Mouse (Mus musculus) stomach, embryonic 16.5 days (tissue): ENCODE measurements around the gene Angptl8. TPM values are rescaled to one million over a fixed set of nuclear protein-coding genes. Genes with fewer than 3 reads are reported as not detected.

Source experiments
- ATAC-seq: fragments of 200-750 bp; cut with Nextera tagmentation; 2 replicates; pipeline ENCODE4 v1.8.0; 2017; ENCODE audit warnings: moderate number of reproducible peaks, moderate TSS enrichment; ENCODE audit not compliant: insufficient read depth, low FRiP score
- H3K27ac ChIP-seq: fragments of 300-500 bp; sonication (generic); 2 replicates; pipeline ENCODE4 v1.5.1; 2014; ENCODE audit warnings: low read length
- H3K27me3 ChIP-seq: fragments of 300-500 bp; sonication (generic); 2 replicates; pipeline ENCODE4 v1.6.1; 2014; ENCODE audit warnings: low read length, control low read depth, mixed read lengths; ENCODE audit not compliant: control insufficient read depth, insufficient read depth
- H3K36me3 ChIP-seq: fragments of 300-500 bp; sonication (generic); 2 replicates; pipeline ENCODE4 v1.6.1; 2014; ENCODE audit warnings: low read length; ENCODE audit not compliant: control insufficient read depth, insufficient read depth
- H3K4me1 ChIP-seq: fragments of 300-500 bp; sonication (generic); 2 replicates; pipeline ENCODE4 v1.6.1; 2014; ENCODE audit warnings: low read length, control low read depth, mixed read lengths; ENCODE audit not compliant: control insufficient read depth, insufficient read depth
- H3K4me2 ChIP-seq: fragments of 300-500 bp; sonication (generic); 2 replicates; pipeline ENCODE4 v1.6.1; 2014; ENCODE audit warnings: low read depth, low read length, mixed read lengths
- H3K4me3 ChIP-seq: fragments of 300-500 bp; sonication (generic); replicated peaks from 2 replicates; pipeline ENCODE4 v1.5.1; 2014; ENCODE audit warnings: mild to moderate bottlenecking, low read length
- H3K9ac ChIP-seq: fragments of 300-500 bp; sonication (generic); 2 replicates; pipeline ENCODE4 v1.6.1; 2014; ENCODE audit warnings: low read length
- H3K9me3 ChIP-seq: fragments of 300-500 bp; sonication (generic); replicated peaks from 2 replicates; pipeline ENCODE4 v1.6.1; 2016; ENCODE audit warnings: low read length, control low read depth; ENCODE audit not compliant: control insufficient read depth
- WGBS: fragments of 180-500 bp; shearing (Covaris S2); extraction: QIAGEN DNeasy Blood & Tissue Kit; methylation state at CpG from one replicate; pipeline ENCODE4 v1.1.7; 2014; 5-methylcytosine and 5-hydroxymethylcytosine counted together
- polyA plus RNA-seq: library from polyadenylated mRNA; unstranded; fragments of >200 nt; fragmentation: Nextera tagmentation; extraction: Ambion mirVana; gene quantifications from 2 replicates; pipeline ENCODE4 v1.2.1, GENCODE M21; 2015

Gene Angptl8
- polyA plus RNA-seq, 1 experiment from 2014 or later: 6.4 TPM

DNA sequence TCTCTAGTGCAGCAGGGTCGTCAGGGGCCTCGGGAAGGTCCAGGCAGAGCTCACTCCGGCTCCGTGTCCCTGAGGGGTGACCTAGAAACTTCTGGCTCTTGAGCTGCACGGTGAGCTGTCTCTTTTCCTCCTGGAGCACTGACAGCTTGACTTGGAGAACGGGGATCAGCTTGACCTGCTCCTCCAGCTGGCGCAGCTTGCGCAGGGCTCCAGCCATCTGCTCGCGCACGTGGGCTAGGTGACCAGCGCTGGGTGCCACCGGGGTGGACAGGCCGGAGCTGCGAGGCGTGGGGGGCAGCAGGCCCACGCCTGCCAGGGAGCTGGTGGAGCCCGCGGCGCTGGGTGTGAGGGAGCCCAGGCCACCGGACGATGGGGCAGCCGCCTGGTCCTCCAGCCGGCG is 40.4 kb upstream of the Angptl8 start:
- 93% methylated on average over 25 of the region's 25 CpGs for WGBS
- ATAC-seq: no peak

DNA sequence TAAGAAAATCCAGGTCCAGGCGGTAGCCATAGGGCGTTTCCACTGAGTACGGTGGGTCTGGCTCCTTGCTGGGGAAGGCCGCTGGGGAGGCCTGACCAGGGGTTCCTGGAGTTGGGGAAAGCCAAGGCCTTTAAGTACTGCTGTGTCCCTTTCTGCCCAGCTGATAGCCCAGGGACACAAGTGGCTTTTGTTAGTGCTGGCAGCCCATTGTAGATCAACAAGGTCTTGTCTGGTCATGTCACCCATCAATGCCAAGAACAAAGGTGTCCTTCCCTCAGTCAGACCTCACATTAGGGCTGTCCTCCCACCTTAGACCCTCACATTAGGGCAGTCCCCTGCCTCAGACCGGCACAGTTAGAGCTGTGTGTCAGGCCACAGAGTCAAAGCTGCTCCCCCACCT is 39.7 kb upstream of the Angptl8 start:
- H3K9ac ChIP-seq: peak overlapping the region; percentile 94
- ATAC-seq: no peak
- H3K9me3 ChIP-seq: no peaks in the 10 kb centered on the region
- H3K27me3 ChIP-seq: no peaks in the 10 kb centered on the region
- 72% methylated on average over 5 of the region's 5 CpGs for WGBS
- peaks cover 40% of the 10 kb centered on the region for H3K4me1 ChIP-seq
- 0 out of 2 replicates have a peak overlapping the region, but pooled peaks have one; percentile 83 for H3K4me3 ChIP-seq
- peaks cover 10% of the 10 kb centered on the region for H3K36me3 ChIP-seq
- no peak overlapping the region for H3K27ac ChIP-seq
- H3K4me2 ChIP-seq: peak overlapping the region; percentile 64; the same call in 1 of the 2 replicates

More for the DNA sequence above, 40.4 kb upstream of the Angptl8 start:
- Histone ChIP-seq H3K4me2 (no peak overlapping the region), H3K36me3 (peaks cover 10% of the 10 kb centered on the region), H3K4me1 (peaks cover 40% of the 10 kb centered on the region), H3K9me3 (no peaks in the 10 kb centered on the region), H3K4me3 (no peak overlapping the region), H3K9ac (no peak overlapping the region), H3K27ac (no peak overlapping the region), H3K27me3 (no peaks in the 10 kb centered on the region)

DNA sequence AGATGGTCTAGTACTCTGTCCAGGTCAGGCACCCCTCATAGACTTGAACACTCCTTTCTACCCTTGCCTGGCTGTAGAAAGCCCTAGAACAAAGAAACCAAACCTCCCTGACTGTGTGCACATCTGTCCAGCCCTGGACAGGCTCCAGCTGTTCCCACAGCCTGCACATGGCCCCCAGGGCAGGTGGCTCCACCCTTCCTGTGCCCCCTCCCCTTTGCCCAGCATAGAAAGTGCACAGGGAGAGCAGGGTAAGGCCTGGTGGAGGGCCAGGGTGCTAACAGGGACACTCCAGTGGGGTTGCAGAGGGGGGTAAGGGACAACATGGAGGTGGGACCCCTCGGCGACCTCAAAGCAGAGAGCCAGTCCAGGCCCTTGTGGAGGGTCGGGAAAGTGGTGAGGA is 39.1 kb upstream of the Angptl8 start:
- 30% methylated on average over 3 of the region's 3 CpGs for WGBS
- ATAC-seq: no peak
- Histone ChIP-seq H3K9me3 (no peaks in the 10 kb centered on the region), H3K4me2 (peak overlapping the region; percentile 64), H3K27ac (peak overlapping the region; percentile 60), H3K4me3 (peak overlapping the region; percentile 83), H3K27me3 (no peaks in the 10 kb centered on the region), H3K4me1 (peaks cover 40% of the 10 kb centered on the region), H3K9ac (peak overlapping the region; percentile 94), H3K36me3 (peaks cover 14% of the 10 kb centered on the region)

DNA sequence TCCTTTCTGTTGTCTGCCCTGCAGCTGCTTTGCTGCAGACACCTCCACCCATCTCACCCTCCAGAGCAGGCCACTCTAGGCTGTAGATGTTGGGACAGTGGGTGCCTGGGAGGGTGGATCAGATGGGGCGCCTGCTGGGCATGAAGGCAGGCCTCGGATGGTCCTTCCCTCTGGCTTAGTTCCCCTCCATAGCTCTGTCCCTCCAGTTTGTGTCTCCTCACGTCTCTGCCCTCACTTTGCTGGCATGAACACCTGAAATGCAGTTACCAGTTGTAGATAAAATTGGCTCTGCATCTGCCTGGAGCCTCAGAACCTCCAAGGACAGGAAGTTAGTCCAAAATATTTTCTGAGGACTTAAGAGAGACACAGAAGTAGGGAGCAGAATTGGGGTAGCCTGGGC is 38.4 kb upstream of the Angptl8 start:
- Histone ChIP-seq H3K9me3 (no peaks in the 10 kb centered on the region), H3K4me2 (peak overlapping the region; percentile 64), H3K9ac (peak overlapping the region; percentile 94), H3K27me3 (no peaks in the 10 kb centered on the region), H3K27ac (peak overlapping the region; percentile 94), H3K4me3 (peak overlapping the region; percentile 83), H3K4me1 (peaks cover 35% of the 10 kb centered on the region), H3K36me3 (peaks cover 14% of the 10 kb centered on the region)
- 58% methylated on average over 3 of the region's 3 CpGs for WGBS
- no peak for ATAC-seq

DNA sequence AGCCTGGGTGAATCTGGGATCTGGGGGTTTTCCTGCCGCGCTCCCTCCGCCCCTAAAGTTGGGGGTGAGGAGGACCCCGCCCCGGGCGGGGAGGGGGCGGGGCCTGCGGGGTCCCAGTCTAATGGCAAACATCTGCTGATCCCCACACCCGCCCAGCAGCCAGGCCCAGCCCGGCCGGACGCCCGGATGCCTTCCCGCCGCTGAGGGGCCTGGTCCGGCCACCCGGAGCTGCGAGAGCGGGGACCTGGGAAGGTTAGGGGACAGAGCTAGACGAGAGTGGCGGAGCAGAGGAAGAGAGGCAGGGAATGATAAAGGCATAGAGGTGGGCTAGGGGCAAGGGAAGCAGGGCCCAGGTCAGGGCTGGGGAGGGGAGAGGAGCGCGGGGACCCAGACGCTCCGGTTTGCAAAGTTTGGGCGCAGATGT is 37.4 kb upstream of the Angptl8 start:
- H3K4me1 ChIP-seq: peaks cover 25% of the 10 kb centered on the region
- peak overlapping the region; percentile 94 for H3K9ac ChIP-seq
- H3K9me3 ChIP-seq: no peaks in the 10 kb centered on the region
- 0% methylated on average over 26 of the region's 26 CpGs for WGBS
- H3K36me3 ChIP-seq: peaks cover 14% of the 10 kb centered on the region
- peak overlapping the region; percentile 94 for H3K27ac ChIP-seq
- no peaks in the 10 kb centered on the region for H3K27me3 ChIP-seq
- ATAC-seq: peak; percentile 71
- H3K4me2 ChIP-seq: peak overlapping the region; percentile 64
- peak overlapping the region; percentile 83 for H3K4me3 ChIP-seq

DNA sequence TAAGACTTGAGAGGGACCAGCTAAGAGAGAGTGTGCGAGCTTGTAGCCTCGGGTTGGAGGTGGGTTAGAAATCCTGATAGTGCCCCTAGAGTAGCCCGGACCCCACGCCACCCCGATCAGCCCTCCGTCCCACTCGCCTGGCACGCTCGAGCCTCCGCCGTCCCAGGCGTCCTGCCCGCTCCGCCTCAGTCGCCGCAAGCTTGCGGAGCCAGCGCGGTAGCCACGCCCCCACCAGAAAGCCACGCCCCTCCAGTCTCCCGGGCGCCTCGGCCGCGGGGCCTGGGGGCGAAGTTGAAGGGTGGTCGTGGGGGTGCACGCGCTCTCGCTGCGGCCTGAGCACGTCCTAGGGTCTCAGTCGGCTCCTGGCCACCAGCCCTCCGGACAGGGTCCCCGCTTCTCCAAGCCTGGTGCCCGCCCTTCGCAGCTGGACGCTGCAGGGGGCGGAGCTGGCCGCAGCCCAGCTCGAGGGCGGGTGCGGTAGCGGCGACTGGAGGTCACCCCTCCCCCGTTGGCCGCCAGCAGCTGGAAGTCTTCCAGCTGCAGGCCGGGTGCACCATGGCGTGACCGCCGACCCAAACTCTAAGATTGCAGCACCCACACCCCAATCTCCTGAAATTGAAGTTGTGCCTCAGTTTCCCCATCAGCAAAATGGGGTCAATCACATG is 36.8 kb upstream of the Angptl8 start, which contains the start of gene Kank2:
Gene Kank2 (minus strand): TSS at position 400 of the 665 bp plus-strand sequence.
- Histone ChIP-seq H3K4me1 (peaks cover 19% of the 10 kb centered on the region), H3K9me3 (no peaks in the 10 kb centered on the region), H3K27me3 (no peaks in the 10 kb centered on the region), H3K9ac (peak within 1 kb of the TSS; percentile 94), H3K36me3 (peaks cover 14% of the 10 kb centered on the region), H3K27ac (peak within 1 kb of the TSS; percentile 94), H3K4me2 (peak within 1 kb of the TSS; percentile 64), H3K4me3 (peak within 1 kb of the TSS; percentile 83)
- peak; percentile 82 for ATAC-seq
- under 1% methylated on average over 52 of the region's 52 CpGs for WGBS

DNA sequence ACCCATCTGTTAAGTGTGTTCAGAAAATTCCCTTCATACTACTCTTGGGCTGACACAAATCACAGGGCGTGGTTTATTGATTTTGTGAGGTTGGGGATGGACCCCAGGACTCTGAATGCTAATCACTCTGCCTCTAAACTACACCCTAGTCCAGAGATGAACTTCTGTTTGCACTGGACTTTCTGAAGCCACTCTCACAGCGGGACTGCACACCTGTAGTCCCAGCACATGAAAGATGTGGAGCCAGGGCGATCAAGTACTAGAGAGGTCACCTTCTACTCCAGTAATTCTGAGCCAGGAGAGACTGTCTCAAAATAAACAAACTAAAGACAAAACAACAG is 36.3 kb upstream of the Angptl8 start:
- Histone ChIP-seq H3K4me2 (peak overlapping the region; percentile 64), H3K27me3 (no peaks in the 10 kb centered on the region), H3K9me3 (no peaks in the 10 kb centered on the region), H3K36me3 (peaks cover 14% of the 10 kb centered on the region), H3K27ac (peak overlapping the region; percentile 94), H3K4me3 (peak overlapping the region; percentile 83), H3K4me1 (peaks cover 18% of the 10 kb centered on the region), H3K9ac (peak overlapping the region; percentile 94)
- ATAC-seq: no peak
- 38% methylated on average over 3 of the region's 3 CpGs for WGBS

DNA sequence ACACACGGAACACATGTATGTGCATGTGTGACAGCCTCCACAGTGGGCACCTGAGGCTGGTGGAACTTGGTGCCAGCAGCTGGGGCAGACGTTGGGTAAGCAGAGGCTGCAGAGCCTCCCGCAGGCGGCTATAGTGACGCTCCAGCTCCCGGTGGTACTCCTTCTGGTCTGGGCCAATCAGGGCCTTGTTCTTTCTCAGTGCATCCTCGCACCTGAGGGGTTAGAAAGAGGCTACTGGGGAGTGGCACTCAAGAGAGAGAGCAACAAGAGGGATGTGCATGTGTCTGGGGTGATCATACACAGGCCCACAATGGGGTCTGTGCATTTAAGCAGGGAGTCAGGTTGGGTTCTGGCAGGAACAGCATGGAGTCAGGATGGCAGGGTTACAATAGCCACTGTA is 34.2 kb upstream of the Angptl8 start:
- H3K9me3 ChIP-seq: no peaks in the 10 kb centered on the region
- WGBS: 74% methylated on average over 7 of the region's 7 CpGs
- H3K4me2 ChIP-seq: no peak overlapping the region
- no peak overlapping the region for H3K4me3 ChIP-seq
- H3K36me3 ChIP-seq: 0 out of 2 replicates have a peak, but pooled peaks cover 4% of the 10 kb centered on the region
- H3K4me1 ChIP-seq: peaks cover 20% of the 10 kb centered on the region
- H3K27me3 ChIP-seq: no peaks in the 10 kb centered on the region
- H3K9ac ChIP-seq: no peak overlapping the region
- no peak for ATAC-seq
- H3K27ac ChIP-seq: no peak overlapping the region

DNA sequence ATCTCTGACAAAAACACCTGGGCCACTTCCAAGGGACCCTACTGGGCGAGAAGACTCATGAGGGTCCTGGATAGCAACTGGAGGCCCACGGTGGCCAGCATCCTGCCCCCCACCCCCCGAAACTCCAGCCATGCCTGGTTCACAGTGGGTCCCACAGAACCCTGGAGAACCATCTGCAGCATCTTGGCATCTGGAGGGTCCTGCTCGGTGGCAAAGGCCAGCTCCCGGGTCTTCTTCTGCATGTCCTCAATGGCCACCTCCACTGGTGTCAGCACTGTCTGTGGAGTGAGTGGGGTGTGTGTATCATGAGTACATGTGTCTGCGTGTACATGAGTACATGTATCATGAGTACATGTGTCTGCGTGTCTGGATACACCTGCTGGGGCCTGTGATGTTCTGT is 33.7 kb upstream of the Angptl8 start:
- Histone ChIP-seq H3K4me3 (no peak overlapping the region), H3K36me3 (0 out of 2 replicates have a peak, but pooled peaks cover 4% of the 10 kb centered on the region), H3K9me3 (no peaks in the 10 kb centered on the region), H3K4me2 (no peak overlapping the region), H3K27ac (no peak overlapping the region), H3K27me3 (no peaks in the 10 kb centered on the region), H3K4me1 (peaks cover 16% of the 10 kb centered on the region), H3K9ac (no peak overlapping the region)
- WGBS: 82% methylated on average over 7 of the region's 7 CpGs
- no peak for ATAC-seq
